Mouse (Mus musculus) effector memory CD4-positive, alpha-beta T cell, adult 7 months (primary cell): ENCODE results near the gene Deaf1. TPM values are rescaled to one million over a fixed set of nuclear protein-coding genes. Genes with fewer than 3 reads are reported as not detected.

Source experiments
- polyA plus RNA-seq: library from polyadenylated mRNA; unstranded; fragments of 100-300 nt; shearing (Covaris generic); gene quantifications from one replicate; pipeline ENCODE4 v1.2.1, GENCODE M21; 2017

Deaf1 gene
- polyA plus RNA-seq: 53.6 TPM

DNA sequence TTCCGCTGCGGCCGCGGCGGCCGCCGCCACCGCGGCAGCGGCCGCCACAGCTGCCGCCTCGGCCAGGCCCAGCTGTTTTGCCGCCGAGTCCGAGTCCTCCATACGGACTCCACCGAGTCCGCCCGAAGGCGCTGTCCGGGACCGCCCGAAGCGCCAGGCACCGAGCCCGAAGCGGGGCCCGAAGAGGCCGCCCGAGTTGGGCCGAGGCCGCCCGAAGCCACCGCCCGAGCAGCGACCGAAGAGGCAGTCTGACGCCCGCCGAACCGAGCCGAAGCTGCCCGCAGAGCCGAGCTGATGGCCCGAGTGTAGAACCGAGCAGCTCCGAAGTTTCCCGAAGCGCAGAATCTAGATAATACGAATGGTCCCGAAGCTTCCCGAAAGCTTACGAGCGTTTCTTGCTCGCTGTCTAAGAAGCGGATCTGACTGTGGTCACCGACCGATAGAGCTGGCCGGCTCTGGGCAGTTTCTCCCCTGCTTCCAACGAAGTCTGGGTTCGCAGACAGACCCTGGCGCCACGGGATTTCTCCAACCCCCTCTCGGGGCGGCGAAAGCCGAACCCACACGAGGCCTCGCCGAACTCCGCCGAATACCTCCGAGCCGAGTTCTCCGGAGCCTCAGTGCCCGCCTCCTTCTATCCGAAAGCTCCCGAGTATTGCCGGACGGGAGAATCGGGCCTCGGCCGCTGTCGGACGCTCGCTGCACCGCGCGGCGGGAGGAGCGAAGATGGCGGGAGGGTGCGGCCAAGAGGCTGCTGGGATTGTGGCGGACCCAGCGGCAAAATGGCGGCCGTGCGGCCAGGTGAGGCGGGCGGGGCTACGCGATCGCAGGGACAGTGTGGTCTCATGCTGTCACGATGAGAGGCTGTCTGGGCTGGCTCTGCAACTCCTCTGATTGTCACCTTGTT is at the start of gene Deaf1, which contains the start of gene Tmem80:
Gene Deaf1 (minus strand): TSS at position 222 of the 904 bp plus-strand sequence.
Gene Tmem80 (plus strand): TSS at position 271 of the 904 bp plus-strand sequence.

DNA sequence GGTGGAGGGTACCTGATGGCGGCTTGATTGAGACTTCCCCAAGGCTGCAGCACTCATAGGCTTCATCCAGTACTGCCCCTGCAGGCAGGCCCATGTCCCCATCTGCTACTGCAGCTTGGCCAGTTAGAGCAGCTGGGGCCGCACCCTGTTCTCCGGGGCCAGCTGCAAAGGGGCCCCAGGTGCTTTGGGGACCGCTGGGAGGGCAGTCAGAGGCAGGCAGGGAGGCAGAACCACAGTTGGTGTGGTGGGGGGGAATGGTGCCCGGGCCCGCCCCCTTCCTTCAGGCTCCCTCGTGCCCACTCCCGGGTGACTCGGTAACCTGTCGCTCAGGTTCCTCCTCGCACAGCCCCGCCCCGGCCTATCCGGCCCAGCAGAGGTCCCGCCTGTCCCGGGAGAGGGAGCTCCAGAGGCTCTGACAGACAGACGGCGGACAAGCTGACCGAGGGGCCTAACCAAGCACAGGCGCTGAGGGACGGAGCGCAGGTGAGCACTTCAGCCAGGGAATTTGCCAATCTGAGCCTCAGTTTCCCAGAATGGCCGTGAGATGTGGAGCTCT is 11.2 kb upstream of the Deaf1 start, which contains the start of gene Eps8l2:
Gene Eps8l2 (plus strand): TSS at position 305 of the 556 bp plus-strand sequence.

DNA sequence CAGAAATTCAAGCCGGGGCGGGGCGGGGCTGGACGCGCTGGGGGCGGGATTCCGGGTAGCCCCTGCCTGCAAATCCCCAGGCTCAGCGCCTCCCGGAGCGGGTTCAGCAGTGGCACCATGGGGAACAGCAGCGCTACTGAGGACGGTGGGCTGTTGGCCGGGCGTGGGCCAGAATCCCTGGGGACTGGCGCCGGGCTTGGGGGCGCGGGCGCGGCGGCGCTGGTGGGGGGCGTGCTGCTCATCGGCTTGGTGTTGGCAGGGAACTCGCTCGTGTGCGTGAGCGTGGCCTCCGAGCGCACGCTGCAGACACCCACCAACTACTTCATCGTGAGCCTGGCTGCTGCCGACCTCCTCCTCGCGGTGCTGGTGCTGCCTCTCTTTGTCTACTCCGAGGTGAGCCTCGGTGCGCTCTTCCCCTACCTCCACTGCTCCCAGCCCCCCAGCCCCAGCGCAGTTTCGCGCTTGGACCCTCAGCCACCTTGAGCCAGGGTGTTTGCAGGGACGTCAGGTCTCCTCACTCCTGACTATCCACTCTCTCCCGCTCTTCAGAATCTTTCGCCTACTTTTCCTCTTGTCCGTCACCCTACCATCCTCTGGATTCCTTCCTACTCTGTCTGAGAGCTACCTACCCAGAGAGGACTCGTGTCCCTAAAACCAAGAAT is 35.4 kb downstream of the Deaf1 start, which contains the start of gene Drd4:
Gene Drd4 (plus strand): TSS at position 86 of the 662 bp plus-strand sequence.

DNA sequence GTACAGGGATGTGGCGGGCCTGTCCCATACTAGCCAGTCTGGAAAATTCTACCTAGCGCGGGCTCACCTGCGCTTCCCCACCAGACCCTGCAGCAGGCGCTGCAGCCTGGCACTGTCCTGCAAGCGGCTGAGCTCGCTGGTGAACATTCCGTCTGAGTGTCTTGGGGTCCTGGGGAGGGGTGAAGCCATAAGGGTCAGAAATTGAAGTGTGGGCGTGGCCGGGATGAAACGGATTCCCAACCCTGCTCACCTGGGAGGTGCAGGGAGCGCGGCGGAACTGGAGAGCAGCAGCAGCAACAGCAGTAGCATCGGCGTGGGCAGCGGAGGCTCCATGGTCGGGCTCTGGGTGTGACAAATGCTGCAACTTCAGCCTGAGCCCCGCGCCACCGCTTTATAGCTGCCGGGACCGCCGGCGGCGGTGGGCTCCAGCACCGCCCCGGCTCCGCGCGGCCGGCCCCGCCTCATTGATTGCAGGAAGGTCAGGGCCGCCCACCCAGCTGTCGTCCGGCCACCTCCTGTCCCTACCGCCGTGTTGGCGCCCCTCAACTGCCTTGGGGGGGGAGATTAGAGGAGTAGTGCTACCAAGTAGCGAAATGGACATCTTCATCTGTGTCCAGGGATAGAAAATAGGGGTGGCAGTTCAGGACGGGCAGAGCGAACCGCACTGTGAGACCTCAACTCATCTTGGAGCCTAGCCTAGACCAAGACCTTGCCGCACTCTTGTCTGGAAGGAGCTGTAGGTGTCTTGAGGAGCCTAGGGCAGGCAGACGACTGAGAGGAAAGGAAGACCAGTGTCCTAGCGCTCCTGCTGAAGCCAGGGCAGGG is 48.5 kb downstream of the Deaf1 start, which contains the start of gene Sct:
Gene Sct (minus strand): TSS at position 368 of the 825 bp plus-strand sequence.

DNA sequence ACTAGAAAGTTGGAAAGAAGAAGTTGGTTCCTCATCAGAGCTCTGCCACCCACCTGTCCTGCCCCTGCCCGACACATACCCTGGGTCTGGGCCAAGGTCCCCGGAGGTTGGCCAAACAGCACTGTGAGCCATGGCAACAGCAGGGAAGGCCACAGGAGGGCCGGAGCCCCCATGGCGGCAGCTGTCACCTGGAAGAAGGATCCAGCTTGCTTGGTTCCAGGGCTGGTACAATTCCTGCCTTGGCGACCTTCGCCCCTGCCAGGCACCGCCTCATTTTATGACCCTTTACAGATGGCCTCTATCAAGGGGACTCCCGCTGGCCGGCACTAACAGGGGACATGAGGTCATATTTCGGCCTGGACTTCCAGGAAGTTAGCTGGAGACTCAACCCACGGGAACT is 50.9 kb downstream of the Deaf1 start, which contains the start of gene Cdhr5:
Gene Cdhr5 (minus strand): TSS at position 241 of the 400 bp plus-strand sequence.

DNA sequence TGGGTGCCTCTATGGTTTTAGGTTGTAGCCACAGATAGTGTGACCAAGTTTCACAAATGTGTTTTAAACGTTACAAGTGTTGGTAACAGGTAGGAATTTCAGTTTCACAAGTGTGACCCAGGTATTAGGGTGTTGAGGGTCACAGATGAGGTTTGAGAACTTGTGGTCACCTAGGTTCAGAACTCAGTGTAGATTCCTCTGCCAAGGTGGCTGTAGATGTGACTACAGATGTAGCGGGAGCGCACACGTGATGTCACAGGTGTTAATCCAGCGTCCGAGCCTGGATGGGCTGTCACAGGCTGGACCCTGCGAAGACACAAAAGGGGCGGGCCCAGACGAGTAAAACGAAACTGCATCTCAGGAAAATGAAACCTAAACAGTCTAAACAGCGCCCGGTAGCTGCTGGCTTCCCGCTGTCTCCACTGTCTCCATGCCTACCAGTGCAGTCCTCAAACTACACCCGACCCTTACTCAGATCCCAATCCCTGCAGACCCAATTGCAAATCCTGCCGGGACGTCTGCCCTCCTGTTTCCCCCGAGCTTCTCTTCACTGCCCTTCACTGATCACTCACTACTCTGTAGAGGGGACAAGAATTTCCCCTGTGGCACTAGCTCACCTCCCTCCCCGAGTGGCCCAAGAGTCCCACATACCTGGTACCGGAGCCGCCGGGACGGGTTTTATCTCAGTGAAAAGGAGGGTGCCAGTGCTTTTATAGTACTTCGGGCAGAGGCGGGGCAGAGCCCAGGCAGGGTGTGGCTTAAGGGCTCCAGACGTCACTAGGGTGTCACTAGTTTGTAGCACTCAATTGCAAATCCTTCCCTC is 61.5 kb downstream of the Deaf1 start, which contains the start of gene Irf7:
Gene Irf7 (minus strand): TSS at position 743 of the 823 bp plus-strand sequence.

Other genes with a start within 250 kb of the Deaf1 start
- gene Pkp3, start 249.5 kb downstream of the Deaf1 start, polyA plus RNA-seq: 186 TPM
- 69.4 TPM for gene Sigirr, start 227.1 kb downstream of the Deaf1 start, polyA plus RNA-seq
- gene Ano9, start 209.9 kb downstream of the Deaf1 start, polyA plus RNA-seq: not detected
- gene Ptdss2, start 205.3 kb downstream of the Deaf1 start, polyA plus RNA-seq: 4.1 TPM
- gene Rnh1, start 154.8 kb downstream of the Deaf1 start, polyA plus RNA-seq: 81.9 TPM
- gene Hras, start 133.7 kb downstream of the Deaf1 start, polyA plus RNA-seq: 25.0 TPM
- 2.7 TPM for gene Lrrc56, start 133.5 kb downstream of the Deaf1 start, polyA plus RNA-seq
- 13.5 TPM for gene Lmntd2, start 113.6 kb downstream of the Deaf1 start, polyA plus RNA-seq
- gene Rassf7, start 111.8 kb downstream of the Deaf1 start, polyA plus RNA-seq: 6.5 TPM
- 95.3 TPM for gene Phrf1, start 98.9 kb downstream of the Deaf1 start, polyA plus RNA-seq
- gene Irf7, start 61.2 kb downstream of the Deaf1 start, polyA plus RNA-seq: 405 TPM
- not detected for gene Cdhr5, start 50.9 kb downstream of the Deaf1 start, polyA plus RNA-seq
- gene Sct, start 48.6 kb downstream of the Deaf1 start, polyA plus RNA-seq: not detected
- gene Drd4, start 35.7 kb downstream of the Deaf1 start, polyA plus RNA-seq: not detected
- 23.2 TPM for gene Tmem80, start within 50 bp of the Deaf1 start, polyA plus RNA-seq
- gene Eps8l2, start 11.2 kb upstream of the Deaf1 start, polyA plus RNA-seq: 0.23 TPM
- 201 TPM for gene Taldo1, start 64.5 kb upstream of the Deaf1 start, polyA plus RNA-seq
- gene Gatd1, start 86.4 kb upstream of the Deaf1 start, polyA plus RNA-seq: 23.2 TPM
- not detected for gene Cend1, start 101.8 kb upstream of the Deaf1 start, polyA plus RNA-seq
- 51.0 TPM for gene Slc25a22, start 110.2 kb upstream of the Deaf1 start, polyA plus RNA-seq
- 4.1 TPM for gene Pidd1, start 116.3 kb upstream of the Deaf1 start, polyA plus RNA-seq
- gene Rplp2, start 119.7 kb upstream of the Deaf1 start, polyA plus RNA-seq: 1,870 TPM
- gene Pnpla2, start 127.5 kb upstream of the Deaf1 start, polyA plus RNA-seq: 167 TPM
- gene Cracr2b, start 133.4 kb upstream of the Deaf1 start, polyA plus RNA-seq: not detected
- 3.2 TPM for gene Cd151, start 139.7 kb upstream of the Deaf1 start, polyA plus RNA-seq
- gene Polr2l, start 147.4 kb upstream of the Deaf1 start, polyA plus RNA-seq: 24.2 TPM
- gene Tspan4, start 147.6 kb upstream of the Deaf1 start, polyA plus RNA-seq: 0.55 TPM
- 16.0 TPM for gene Chid1, start 212.2 kb upstream of the Deaf1 start, polyA plus RNA-seq
- 50.4 TPM for gene Ap2a2, start 234.5 kb upstream of the Deaf1 start, polyA plus RNA-seq